ENCODE assay signal across 10 mouse cellular contexts in genomic region chr14:115600259-115601029, GRCm38 (mm10).
A peak's percentile ranks its signal among the peaks of the same experiment; 100 is the strongest.
DNase-seq lines count a peak whose midpoint lies in the region; ATAC-seq and TF ChIP-seq lines count a peak whose summit lies in the region.
"Had no signal": no experiment of that assay in that cellular context is flagged by ENCODE, and none has a peak within 500 bp of the region (broad histone marks: within the 10 kb centered on the region; RNA-seq: fewer than 3 reads in every experiment).

No protein-coding gene starts in this region.

- no peaks in the 10 kb centered on the region for H3K36me3 ChIP-seq in hindbrain, embryonic 11.5 days (ENCODE audit: control insufficient read depth, insufficient read depth, low read length)
- no peaks in the 10 kb centered on the region for H3K36me3 ChIP-seq in hindbrain, embryonic 10.5 days
- H3K36me3 ChIP-seq in hindbrain, postnatal 0 days (ENCODE audit: insufficient read depth, low read length): no peaks in the 10 kb centered on the region
- H3K36me3 ChIP-seq in intestine, embryonic 15.5 days: no peaks in the 10 kb centered on the region
- H3K36me3 ChIP-seq: hindbrain, embryonic 15.5 days had no signal

- H3K27me3 ChIP-seq in hindbrain, embryonic 11.5 days (ENCODE audit: control insufficient read depth, insufficient read depth, low read length): no peaks in the 10 kb centered on the region
- H3K27me3 ChIP-seq in hindbrain, embryonic 10.5 days (ENCODE audit: insufficient read depth, poor library complexity, severe bottlenecking): no peaks in the 10 kb centered on the region
- no peaks in the 10 kb centered on the region for H3K27me3 ChIP-seq in hindbrain, postnatal 0 days (ENCODE audit: insufficient read depth, low read length)
- H3K27me3 ChIP-seq in intestine, embryonic 15.5 days (replicated peaks): no peaks in the 10 kb centered on the region
- H3K27me3 ChIP-seq: hindbrain, embryonic 15.5 days had no signal

- WGBS in hindbrain, embryonic 11.5 days: 76% methylated on average over 8 of the region's 8 CpGs
- 75% methylated on average over 8 of the region's 8 CpGs for WGBS in hindbrain, embryonic 10.5 days
- WGBS in hindbrain, postnatal 0 days: 70% methylated on average over 8 of the region's 8 CpGs
- 65% methylated on average over 8 of the region's 8 CpGs for WGBS in intestine, embryonic 15.5 days

- DNase-seq in hindbrain, embryonic 11.5 days (ENCODE audit: low spot score): peak; percentile 47
- DNase-seq in hindbrain, embryonic 10.5 days (ENCODE audit: low spot score): no peak
- DNase-seq in right cerebral cortex, adult 18-20 months: peak; percentile 1
- DNase-seq in right cerebral cortex, postnatal 14 days: no peak
- DNase-seq in hindbrain, postnatal 0 days (ENCODE audit: low spot score): peak; percentile 72
- DNase-seq in adrenal gland, adult 2 months: no peak
- DNase-seq in lung, adult 18-20 months: no peak

- H3K4me3 ChIP-seq in hindbrain, embryonic 11.5 days (ENCODE audit: low read depth, low read length): no peak overlapping the region
- H3K4me3 ChIP-seq in hindbrain, embryonic 10.5 days: no peak overlapping the region
- H3K4me3 ChIP-seq in hindbrain, postnatal 0 days (ENCODE audit: low read length): no peak overlapping the region
- no peak overlapping the region for H3K4me3 ChIP-seq in intestine, embryonic 15.5 days (replicated peaks)
- H3K4me3 ChIP-seq: hindbrain, embryonic 15.5 days had no signal

- no peaks in the 10 kb centered on the region for H3K4me1 ChIP-seq in hindbrain, embryonic 11.5 days (replicated peaks; ENCODE audit: control insufficient read depth, insufficient read depth, low read length)
- no peaks in the 10 kb centered on the region for H3K4me1 ChIP-seq in hindbrain, embryonic 10.5 days (replicated peaks)
- H3K4me1 ChIP-seq in hindbrain, postnatal 0 days (ENCODE audit: insufficient read depth, low read length): no peaks in the 10 kb centered on the region
- no peaks in the 10 kb centered on the region for H3K4me1 ChIP-seq in intestine, embryonic 15.5 days (replicated peaks)
- H3K4me1 ChIP-seq: hindbrain, embryonic 15.5 days had no signal

- H3K27ac ChIP-seq in hindbrain, embryonic 11.5 days (ENCODE audit: low read depth, low read length): no peak overlapping the region
- H3K27ac ChIP-seq in hindbrain, embryonic 10.5 days: no peak overlapping the region
- no peak overlapping the region for H3K27ac ChIP-seq in hindbrain, postnatal 0 days
- no peak overlapping the region for H3K27ac ChIP-seq in intestine, embryonic 15.5 days
- H3K27ac ChIP-seq: hindbrain, embryonic 15.5 days; macrophage had no signal

- peak; percentile 71 for TF ChIP-seq CTCF in hindbrain, postnatal 0 days (IDR thresholded peaks at IDR 0.05; ENCODE audit: low read depth)

- no peak overlapping the region for H3K4me2 ChIP-seq in hindbrain, embryonic 11.5 days (replicated peaks; ENCODE audit: low read depth, low read length)
- no peak overlapping the region for H3K4me2 ChIP-seq in hindbrain, postnatal 0 days (ENCODE audit: low read depth, low read length)
- no peak overlapping the region for H3K4me2 ChIP-seq in intestine, embryonic 15.5 days (replicated peaks)
- H3K4me2 ChIP-seq: hindbrain, embryonic 15.5 days had no signal

- no peak overlapping the region for H3K9ac ChIP-seq in hindbrain, embryonic 11.5 days (ENCODE audit: low read depth, low read length)
- no peak overlapping the region for H3K9ac ChIP-seq in hindbrain, postnatal 0 days (replicated peaks; ENCODE audit: low read length)
- H3K9ac ChIP-seq in intestine, embryonic 15.5 days: no peak overlapping the region
- H3K9ac ChIP-seq: hindbrain, embryonic 15.5 days had no signal

- peak; percentile 82 for ATAC-seq in hindbrain, embryonic 11.5 days (ENCODE audit: low FRiP score)
- peak; percentile 67; the same call in 1 of the 2 replicates for ATAC-seq in hindbrain, postnatal 0 days
- ATAC-seq in intestine, embryonic 15.5 days: no peak

- no peaks in the 10 kb centered on the region for H3K9me3 ChIP-seq in hindbrain, embryonic 11.5 days (ENCODE audit: control insufficient read depth, low read length)
- no peaks in the 10 kb centered on the region for H3K9me3 ChIP-seq in hindbrain, embryonic 10.5 days
- no peaks in the 10 kb centered on the region for H3K9me3 ChIP-seq in hindbrain, postnatal 0 days (ENCODE audit: low read length)
- H3K9me3 ChIP-seq in intestine, embryonic 15.5 days: no peaks in the 10 kb centered on the region
- H3K9me3 ChIP-seq: hindbrain, embryonic 15.5 days had no signal

Comparison
In these comparisons a context has a peak if more than half of its experiments do, and no peak if none do; other contexts are left out.
1. DNase-seq: peak in hindbrain, embryonic 11.5 days (single experiment), right cerebral cortex, adult 18-20 months (single experiment) and hindbrain, postnatal 0 days (single experiment); none in hindbrain, embryonic 10.5 days (single experiment), right cerebral cortex, postnatal 14 days (single experiment), adrenal gland, adult 2 months (single experiment) and lung, adult 18-20 months (0 of 2).